Mouse (Mus musculus): ENCODE data around the gene Srebf1. TPM values are rescaled to one million over a fixed set of nuclear protein-coding genes. Genes with fewer than 3 reads are reported as not detected.

Gene Srebf1
- polyA plus RNA-seq, 1 experiment from 2014 or later: 56.7 TPM

GRCm38 (mm10) chr11:60231951-60232350, 9.6 kb upstream of the Srebf1 start:
- Histone ChIP-seq H3K9me3 (replicated peaks) (no peaks in the 10 kb centered on the region), H3K27ac (no peak overlapping the region), H3K4me2 (no peak overlapping the region), H3K9ac (no peak overlapping the region), H3K36me3 (ENCODE audit: poor library complexity, severe bottlenecking) (peaks cover 32% of the 10 kb centered on the region), H3K4me3 (no peak overlapping the region), H3K4me1 (peaks cover 8% of the 10 kb centered on the region), H3K27me3 (no peaks in the 10 kb centered on the region)
- ATAC-seq: no peak
- 49% methylated on average over 4 of the region's 4 CpGs for WGBS

GRCm38 (mm10) chr11:60231326-60231725, 8.9 kb upstream of the Srebf1 start:
- no peak overlapping the region for H3K4me2 ChIP-seq
- peaks cover 8% of the 10 kb centered on the region for H3K4me1 ChIP-seq
- ATAC-seq: no peak
- H3K36me3 ChIP-seq (ENCODE audit: poor library complexity, severe bottlenecking): peaks cover 26% of the 10 kb centered on the region
- no peak overlapping the region for H3K27ac ChIP-seq
- 69% methylated on average over 3 of the region's 3 CpGs for WGBS
- H3K4me3 ChIP-seq: no peak overlapping the region
- peak overlapping the region; percentile 12; the same call in 1 of the 2 replicates for H3K9ac ChIP-seq
- H3K27me3 ChIP-seq: no peaks in the 10 kb centered on the region
- no peaks in the 10 kb centered on the region for H3K9me3 ChIP-seq (replicated peaks)

GRCm38 (mm10) chr11:60230512-60230911, 8.1 kb upstream of the Srebf1 start:
- no peak for ATAC-seq

GRCm38 (mm10) chr11:60229821-60230220, 7.4 kb upstream of the Srebf1 start:
- H3K9me3 ChIP-seq (replicated peaks): no peaks in the 10 kb centered on the region
- H3K27ac ChIP-seq: no peak overlapping the region
- H3K4me3 ChIP-seq: no peak overlapping the region
- H3K27me3 ChIP-seq: no peaks in the 10 kb centered on the region
- H3K4me2 ChIP-seq: no peak overlapping the region
- peaks cover 14% of the 10 kb centered on the region for H3K4me1 ChIP-seq
- WGBS: 74% methylated on average over 13 of the region's 13 CpGs
- no peak for ATAC-seq
- peaks cover 17% of the 10 kb centered on the region for H3K36me3 ChIP-seq (ENCODE audit: poor library complexity, severe bottlenecking)
- no peak overlapping the region for H3K9ac ChIP-seq

More at GRCm38 (mm10) chr11:60230512-60230911, 8.1 kb upstream of the Srebf1 start:
- H3K36me3 ChIP-seq (ENCODE audit: poor library complexity, severe bottlenecking): peaks cover 20% of the 10 kb centered on the region
- no peak overlapping the region for H3K9ac ChIP-seq
- no peaks in the 10 kb centered on the region for H3K27me3 ChIP-seq
- 91% methylated on average over 7 of the region's 7 CpGs for WGBS
- no peak overlapping the region for H3K27ac ChIP-seq
- peaks cover 14% of the 10 kb centered on the region for H3K4me1 ChIP-seq
- H3K4me2 ChIP-seq: no peak overlapping the region
- H3K4me3 ChIP-seq: no peak overlapping the region
- H3K9me3 ChIP-seq (replicated peaks): no peaks in the 10 kb centered on the region

GRCm38 (mm10) chr11:60228525-60228924, 6.1 kb upstream of the Srebf1 start:
- ATAC-seq: no peak
- H3K36me3 ChIP-seq (ENCODE audit: poor library complexity, severe bottlenecking): peaks cover 17% of the 10 kb centered on the region
- H3K4me2 ChIP-seq: no peak overlapping the region
- H3K27me3 ChIP-seq: no peaks in the 10 kb centered on the region
- H3K9me3 ChIP-seq (replicated peaks): no peaks in the 10 kb centered on the region
- no peak overlapping the region for H3K9ac ChIP-seq
- peaks cover 11% of the 10 kb centered on the region for H3K4me1 ChIP-seq
- no peak overlapping the region for H3K27ac ChIP-seq
- WGBS: 80% methylated on average over 3 of the region's 3 CpGs
- no peak overlapping the region for H3K4me3 ChIP-seq

GRCm38 (mm10) chr11:60225874-60226273, 3.5 kb upstream of the Srebf1 start:
- no peak for ATAC-seq
- Histone ChIP-seq H3K4me3 (no peak overlapping the region), H3K9ac (no peak overlapping the region), H3K27ac (no peak overlapping the region), H3K4me1 (peaks cover 19% of the 10 kb centered on the region), H3K9me3 (replicated peaks) (no peaks in the 10 kb centered on the region), H3K4me2 (no peak overlapping the region), H3K27me3 (peaks cover 3% of the 10 kb centered on the region; the same call in 1 of the 2 replicates), H3K36me3 (ENCODE audit: poor library complexity, severe bottlenecking) (peaks cover 17% of the 10 kb centered on the region)
- WGBS: 50% methylated on average over 1 of the region's 1 CpGs

- no peak overlapping the region for H3K4me2 ChIP-seq
- 51% methylated on average over 4 of the region's 4 CpGs for WGBS
- no peak overlapping the region for H3K9ac ChIP-seq
- H3K4me3 ChIP-seq: no peak overlapping the region
- no peak for ATAC-seq
- peaks cover 3% of the 10 kb centered on the region; the same call in 1 of the 2 replicates for H3K27me3 ChIP-seq
- H3K27ac ChIP-seq: no peak overlapping the region
- no peaks in the 10 kb centered on the region for H3K9me3 ChIP-seq (replicated peaks)
- peaks cover 12% of the 10 kb centered on the region for H3K36me3 ChIP-seq (ENCODE audit: poor library complexity, severe bottlenecking)
- peaks cover 28% of the 10 kb centered on the region for H3K4me1 ChIP-seq
These were observed 2.3 kb upstream of the Srebf1 start for GRCm38 (mm10) chr11:60224676-60225075.

GRCm38 (mm10) chr11:60222085-60222468, 304 bp downstream of the Srebf1 start:
- 54% methylated on average over 3 of the region's 3 CpGs for WGBS
- H3K27me3 ChIP-seq: peaks cover 3% of the 10 kb centered on the region; the same call in 1 of the 2 replicates
- no peak for ATAC-seq
- H3K9me3 ChIP-seq (replicated peaks): no peaks in the 10 kb centered on the region
- no peaks in the 10 kb centered on the region; the same call in 1 of the 2 replicates for H3K36me3 ChIP-seq (ENCODE audit: poor library complexity, severe bottlenecking)
- H3K27ac ChIP-seq: no peak overlapping the region
- H3K4me1 ChIP-seq: peaks cover 39% of the 10 kb centered on the region
- peak overlapping the region; percentile 30; the same call in 1 of the 2 replicates for H3K4me3 ChIP-seq
- no peak overlapping the region for H3K9ac ChIP-seq
- peak overlapping the region; percentile 64 for H3K4me2 ChIP-seq

GRCm38 (mm10) chr11:60221425-60221824, 956 bp downstream of the Srebf1 start:
- Histone ChIP-seq H3K4me3 (no peak overlapping the region), H3K27ac (no peak overlapping the region), H3K9ac (no peak overlapping the region), H3K4me2 (no peak overlapping the region), H3K27me3 (peaks cover 3% of the 10 kb centered on the region; the same call in 1 of the 2 replicates), H3K4me1 (peaks cover 39% of the 10 kb centered on the region), H3K9me3 (replicated peaks) (no peaks in the 10 kb centered on the region), H3K36me3 (ENCODE audit: poor library complexity, severe bottlenecking) (no peaks in the 10 kb centered on the region; the same call in 1 of the 2 replicates)
- 82% methylated on average over 6 of the region's 6 CpGs for WGBS
- ATAC-seq: no peak

GRCm38 (mm10) chr11:60220291-60220804, 2.0 kb downstream of the Srebf1 start:
- Histone ChIP-seq H3K9ac (peak overlapping the region; percentile 71), H3K27ac (no peak overlapping the region), H3K27me3 (peaks cover 3% of the 10 kb centered on the region; the same call in 1 of the 2 replicates), H3K4me3 (peak overlapping the region; percentile 64), H3K36me3 (ENCODE audit: poor library complexity, severe bottlenecking) (no peaks in the 10 kb centered on the region; the same call in 1 of the 2 replicates), H3K4me1 (peaks cover 33% of the 10 kb centered on the region), H3K4me2 (peak overlapping the region; percentile 63), H3K9me3 (replicated peaks) (no peaks in the 10 kb centered on the region)
- peak; percentile 74 for ATAC-seq
- WGBS: under 1% methylated on average over 46 of the region's 46 CpGs

- peaks cover 3% of the 10 kb centered on the region; the same call in 1 of the 2 replicates for H3K27me3 ChIP-seq
- H3K9me3 ChIP-seq (replicated peaks): no peaks in the 10 kb centered on the region
- ATAC-seq: no peak
- H3K36me3 ChIP-seq (ENCODE audit: poor library complexity, severe bottlenecking): no peaks in the 10 kb centered on the region; the same call in 1 of the 2 replicates
- peak overlapping the region; percentile 63 for H3K4me2 ChIP-seq
- H3K4me3 ChIP-seq: peak overlapping the region; percentile 64
- H3K4me1 ChIP-seq: peaks cover 33% of the 10 kb centered on the region
- H3K27ac ChIP-seq: no peak overlapping the region
- peak overlapping the region; percentile 71 for H3K9ac ChIP-seq
- WGBS: 49% methylated on average over 8 of the region's 8 CpGs
These were observed 2.8 kb downstream of the Srebf1 start for GRCm38 (mm10) chr11:60219609-60220008.

GRCm38 (mm10) chr11:60217467-60217866, 4.9 kb downstream of the Srebf1 start:
- Histone ChIP-seq H3K4me3 (no peak overlapping the region), H3K4me2 (no peak overlapping the region), H3K36me3 (ENCODE audit: poor library complexity, severe bottlenecking) (no peaks in the 10 kb centered on the region; the same call in 1 of the 2 replicates), H3K27ac (no peak overlapping the region), H3K4me1 (peaks cover 35% of the 10 kb centered on the region), H3K9ac (no peak overlapping the region), H3K9me3 (replicated peaks) (no peaks in the 10 kb centered on the region), H3K27me3 (peaks cover 3% of the 10 kb centered on the region; the same call in 1 of the 2 replicates)
- no peak for ATAC-seq
- WGBS: 87% methylated on average over 7 of the region's 7 CpGs

All from forebrain, embryonic 13.5 days (tissue).